Mouse (Mus musculus): ENCODE measurements at regions not wholly inside any gene's neighbourhood (a gene's known extent, or its start where the extent isn't known, plus 50 kb on each side); places are given as distances from the start of the nearest gene placed in this dataset.
"Not testable (repeated sequence)": the region's sequence is repeated elsewhere in the genome, so short reads cannot be mapped to it uniquely, and the experiment has no call there.

DNA sequence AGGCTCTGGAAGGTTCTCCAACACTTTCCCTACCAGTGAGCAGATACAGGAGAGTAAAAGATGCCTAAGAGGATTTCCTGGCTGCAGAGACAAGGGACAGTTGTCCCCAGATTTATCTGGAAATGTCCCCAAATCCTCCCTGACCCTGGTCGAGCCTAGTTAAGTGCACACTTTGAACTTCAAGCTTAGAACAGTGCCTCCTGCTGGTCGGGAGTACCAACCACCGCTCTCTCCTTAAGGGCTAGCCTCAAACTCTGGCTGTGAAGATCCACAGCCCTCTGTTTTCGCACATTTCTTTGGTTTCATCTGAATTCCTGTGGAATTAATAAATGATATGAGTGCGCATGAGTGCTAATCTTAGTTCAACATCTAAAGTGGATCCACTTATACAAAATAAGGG, 146.1 kb upstream of the Sfswap start:
- DNase-seq (ENCODE audit: low read depth), result no peak
- TF ChIP-seq CTCF (IDR thresholded peaks at IDR 0.05; ENCODE audit: borderline replicate concordance, extremely low read depth, insufficient read depth, insufficient read length) (no peak), POLR2A (IDR thresholded peaks at IDR 0.05; ENCODE audit: borderline replicate concordance, extremely low read depth, insufficient read depth, insufficient read length, poor library complexity, severe bottlenecking) (no peak)

GRCm38 (mm10) chr5:129361527-129361926, 139.5 kb upstream of the Sfswap start:
- DNase-seq (ENCODE audit: low read depth), result no peak
- no peak for TF ChIP-seq CTCF (IDR thresholded peaks at IDR 0.05; ENCODE audit: borderline replicate concordance, extremely low read depth, insufficient read depth, insufficient read length)
- TF ChIP-seq POLR2A (IDR thresholded peaks at IDR 0.05; ENCODE audit: borderline replicate concordance, extremely low read depth, insufficient read depth, insufficient read length, poor library complexity, severe bottlenecking), result no peak

- peak; percentile 38 for DNase-seq (ENCODE audit: low read depth)
- TF ChIP-seq CTCF (IDR thresholded peaks at IDR 0.05; ENCODE audit: borderline replicate concordance, extremely low read depth, insufficient read depth, insufficient read length), result no peak
- TF ChIP-seq POLR2A (IDR thresholded peaks at IDR 0.05; ENCODE audit: borderline replicate concordance, extremely low read depth, insufficient read depth, insufficient read length, poor library complexity, severe bottlenecking), result no peak
Observed at GRCm38 (mm10) chr5:129363189-129363588, 137.8 kb upstream of the Sfswap start.

- TF ChIP-seq CTCF (IDR thresholded peaks at IDR 0.05; ENCODE audit: borderline replicate concordance, extremely low read depth, insufficient read depth, insufficient read length) (no peak), POLR2A (IDR thresholded peaks at IDR 0.05; ENCODE audit: borderline replicate concordance, extremely low read depth, insufficient read depth, insufficient read length, poor library complexity, severe bottlenecking) (no peak)
- DNase-seq (ENCODE audit: low read depth), result peak; percentile 23
Observed at GRCm38 (mm10) chr5:129365026-129365425, 136.0 kb upstream of the Sfswap start.

- no peak for DNase-seq (ENCODE audit: low read depth)
- TF ChIP-seq POLR2A (IDR thresholded peaks at IDR 0.05; ENCODE audit: borderline replicate concordance, extremely low read depth, insufficient read depth, insufficient read length, poor library complexity, severe bottlenecking) (no peak), CTCF (IDR thresholded peaks at IDR 0.05; ENCODE audit: borderline replicate concordance, extremely low read depth, insufficient read depth, insufficient read length) (no peak)
Observed at GRCm38 (mm10) chr5:129367266-129367665, 133.8 kb upstream of the Sfswap start.

DNA sequence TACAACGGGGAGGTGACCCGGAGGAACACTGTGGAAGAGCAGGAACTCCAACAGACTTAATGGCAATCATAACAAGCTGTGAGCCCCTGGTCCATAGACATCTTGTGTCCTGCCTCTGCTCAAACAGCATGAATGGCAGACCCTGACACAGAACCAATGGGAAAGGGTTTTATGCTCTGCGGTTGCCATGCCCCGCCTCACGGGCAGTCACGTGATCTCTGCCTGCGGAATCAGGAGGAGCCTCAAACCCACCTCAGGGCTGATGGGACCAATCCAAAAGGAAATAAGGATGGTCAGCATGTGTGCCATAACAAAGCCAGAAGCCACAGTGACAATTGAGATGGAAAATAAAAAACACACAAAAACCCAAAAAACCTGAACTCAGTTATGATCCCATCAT, 120.2 kb upstream of the Sfswap start:
- TF ChIP-seq POLR2A (IDR thresholded peaks at IDR 0.05; ENCODE audit: borderline replicate concordance, extremely low read depth, insufficient read depth, insufficient read length, poor library complexity, severe bottlenecking) (no peak), CTCF (IDR thresholded peaks at IDR 0.05; ENCODE audit: borderline replicate concordance, extremely low read depth, insufficient read depth, insufficient read length) (no peak)

GRCm38 (mm10) chr5:129384976-129385375, 116.0 kb upstream of the Sfswap start:
- no peak for DNase-seq (ENCODE audit: low read depth)
- TF ChIP-seq CTCF (IDR thresholded peaks at IDR 0.05; ENCODE audit: borderline replicate concordance, extremely low read depth, insufficient read depth, insufficient read length) (no peak), POLR2A (IDR thresholded peaks at IDR 0.05; ENCODE audit: borderline replicate concordance, extremely low read depth, insufficient read depth, insufficient read length, poor library complexity, severe bottlenecking) (no peak)

More for the DNA sequence above, 120.2 kb upstream of the Sfswap start:
- no peak for DNase-seq (ENCODE audit: low read depth)

DNA sequence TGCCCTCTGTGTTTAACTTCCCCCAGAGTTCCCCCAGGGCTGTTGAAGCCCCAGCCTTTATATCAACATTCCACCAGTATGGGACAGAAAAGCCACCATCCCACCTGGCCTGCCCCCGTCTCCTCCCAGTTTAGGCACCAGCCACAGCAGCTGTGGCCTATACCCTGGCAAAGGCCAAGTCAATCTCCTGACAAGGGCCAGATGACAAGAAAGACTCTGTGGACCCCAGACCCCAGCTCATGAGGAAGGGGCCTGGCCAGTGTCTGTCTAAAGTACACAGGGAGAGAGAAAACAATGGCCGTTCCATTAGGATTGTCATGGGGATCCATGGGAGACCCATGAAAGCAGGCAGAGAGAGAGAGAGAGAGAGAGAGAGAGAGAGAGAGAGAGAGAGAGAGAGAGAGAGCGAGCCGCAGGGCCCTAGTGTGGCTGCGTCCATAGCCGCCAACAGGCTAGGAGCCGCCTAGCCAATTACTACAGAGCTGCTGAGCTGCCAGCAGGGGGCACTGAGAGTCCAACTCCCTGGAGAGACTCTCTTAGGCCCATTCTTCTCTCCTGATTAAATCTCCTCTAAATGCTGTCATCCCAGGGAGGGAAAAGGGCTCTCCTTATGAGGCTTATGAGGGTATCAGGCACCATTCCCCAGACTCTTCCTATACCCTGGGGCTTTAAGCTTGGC, 114.9 kb upstream of the Sfswap start:
- not testable (repeated sequence) for DNase-seq (ENCODE audit: low read depth)

DNA sequence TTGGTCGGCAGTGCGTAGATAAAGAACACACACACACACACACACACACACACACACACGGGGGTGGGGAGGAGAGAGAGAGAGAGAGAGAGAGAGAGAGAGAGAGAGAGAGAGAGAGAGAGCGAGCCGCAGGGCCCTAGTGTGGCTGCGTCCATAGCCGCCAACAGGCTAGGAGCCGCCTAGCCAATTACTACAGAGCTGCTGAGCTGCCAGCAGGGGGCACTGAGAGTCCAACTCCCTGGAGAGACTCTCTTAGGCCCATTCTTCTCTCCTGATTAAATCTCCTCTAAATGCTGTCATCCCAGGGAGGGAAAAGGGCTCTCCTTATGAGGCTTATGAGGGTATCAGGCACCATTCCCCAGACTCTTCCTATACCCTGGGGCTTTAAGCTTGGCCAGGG, 114.3 kb upstream of the Sfswap start:
- DNase-seq (ENCODE audit: low read depth), result not testable (repeated sequence)

DNA sequence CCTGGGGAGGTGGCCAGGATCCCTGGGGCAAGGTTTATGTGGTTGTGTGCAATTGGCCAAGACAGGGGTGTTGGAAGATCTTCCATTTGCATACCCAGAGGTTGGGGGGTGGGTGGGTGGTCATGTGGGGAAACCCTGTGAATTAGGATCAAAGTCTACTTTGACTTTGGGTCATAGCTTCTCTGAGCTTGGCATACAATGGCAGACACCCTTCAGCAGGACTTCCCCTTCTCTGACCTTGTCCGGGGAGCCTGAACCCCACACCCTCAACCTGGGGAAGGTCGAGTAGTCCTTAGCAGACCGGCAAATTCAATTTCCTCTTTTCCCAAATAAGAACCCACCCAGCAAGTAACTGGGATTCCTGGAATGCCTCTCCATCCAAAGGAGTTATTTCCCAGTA, 113.7 kb upstream of the Sfswap start:
- no peak for TF ChIP-seq POLR2A (IDR thresholded peaks at IDR 0.05; ENCODE audit: borderline replicate concordance, extremely low read depth, insufficient read depth, insufficient read length, poor library complexity, severe bottlenecking)
- DNase-seq (ENCODE audit: low read depth), result no peak

DNA sequence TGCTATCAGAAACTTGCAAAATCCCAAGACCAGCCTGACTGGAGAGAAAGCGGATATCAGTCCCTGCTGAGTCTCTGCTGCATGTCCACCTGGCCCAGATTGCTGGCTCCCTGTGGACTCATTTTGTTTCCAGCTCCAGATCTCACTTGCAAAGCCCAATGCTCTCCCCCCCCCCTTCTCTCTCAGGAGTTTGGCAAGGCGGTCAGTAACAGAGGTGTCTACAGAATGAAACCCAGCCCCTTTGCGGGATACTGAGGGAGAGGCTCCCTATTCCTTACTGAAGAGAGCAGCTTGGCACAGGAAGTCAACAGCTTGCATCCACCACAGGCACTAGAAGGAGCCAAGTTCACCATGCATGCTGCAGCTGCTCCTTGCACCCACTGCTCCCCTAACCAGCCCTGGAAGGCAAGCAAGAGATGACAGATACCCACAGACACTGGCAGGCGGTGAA, 110.1 kb upstream of the Sfswap start:
- TF ChIP-seq POLR2A (IDR thresholded peaks at IDR 0.05; ENCODE audit: borderline replicate concordance, extremely low read depth, insufficient read depth, insufficient read length, poor library complexity, severe bottlenecking) (no peak), CTCF (IDR thresholded peaks at IDR 0.05; ENCODE audit: borderline replicate concordance, extremely low read depth, insufficient read depth, insufficient read length) (no peak)
- DNase-seq (ENCODE audit: low read depth), result peak; percentile 79

GRCm38 (mm10) chr5:129393150-129393549, 107.9 kb upstream of the Sfswap start:
- no peak for TF ChIP-seq CTCF (IDR thresholded peaks at IDR 0.05; ENCODE audit: borderline replicate concordance, extremely low read depth, insufficient read depth, insufficient read length)
- TF ChIP-seq POLR2A (IDR thresholded peaks at IDR 0.05; ENCODE audit: borderline replicate concordance, extremely low read depth, insufficient read depth, insufficient read length, poor library complexity, severe bottlenecking), result no peak

More at GRCm38 (mm10) chr5:129393150-129393549, 107.9 kb upstream of the Sfswap start:
- DNase-seq (ENCODE audit: low read depth), result no peak

Measured in brain, embryonic 14.5 days (tissue).